Mouse (Mus musculus) brain, adult 2 months (tissue): ENCODE measurements around the gene St6galnac3.
A peak's percentile ranks its signal among the peaks of the same experiment; 100 is the strongest.

Experiments
- DNase-seq: peaks from one replicate; pipeline ENCODE4 v3.0.0; 2011; ENCODE audit warnings: low read depth, low spot score

St6galnac3 gene

GRCm38 (mm10) chr3:153287564-153287963 is 437.4 kb downstream of the St6galnac3 start:
- DNase-seq, result no peak

- DNase-seq, result no peak
Observed at GRCm38 (mm10) chr3:153287081-153287480, 437.9 kb downstream of the St6galnac3 start.

DNA sequence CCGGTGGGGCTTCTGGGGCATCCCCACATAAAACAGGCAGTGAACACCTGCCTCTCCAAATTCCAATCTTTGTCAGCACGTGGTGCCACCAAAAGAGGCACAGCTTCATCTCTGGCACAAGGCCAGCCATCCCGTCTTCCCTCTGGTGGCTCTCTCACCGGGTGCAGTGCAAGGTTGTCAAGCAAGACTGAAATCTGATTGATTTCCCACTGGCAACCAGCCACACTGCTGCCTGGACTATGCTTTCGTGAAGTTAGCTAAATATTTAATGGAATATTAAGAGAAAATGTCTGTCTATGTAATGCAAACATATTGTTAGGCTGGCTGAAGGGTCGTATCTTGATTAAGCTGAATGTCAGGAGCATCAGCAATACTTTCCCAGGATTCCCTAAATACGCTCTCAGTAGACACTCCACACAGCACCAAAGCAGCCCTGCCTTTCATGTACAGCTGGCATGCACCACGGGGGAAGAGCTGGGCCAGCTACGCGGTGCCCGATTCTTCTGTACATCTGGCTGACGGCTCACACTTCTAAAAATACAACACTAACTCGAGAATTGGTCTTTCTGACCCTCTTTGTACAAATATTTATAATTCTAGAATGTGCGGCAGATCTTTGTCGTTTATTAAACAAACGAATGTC is 442.7 kb downstream of the St6galnac3 start:
- peak; percentile 51 for DNase-seq

- no peak for DNase-seq
Observed at GRCm38 (mm10) chr3:153278249-153278648, 446.7 kb downstream of the St6galnac3 start.

DNA sequence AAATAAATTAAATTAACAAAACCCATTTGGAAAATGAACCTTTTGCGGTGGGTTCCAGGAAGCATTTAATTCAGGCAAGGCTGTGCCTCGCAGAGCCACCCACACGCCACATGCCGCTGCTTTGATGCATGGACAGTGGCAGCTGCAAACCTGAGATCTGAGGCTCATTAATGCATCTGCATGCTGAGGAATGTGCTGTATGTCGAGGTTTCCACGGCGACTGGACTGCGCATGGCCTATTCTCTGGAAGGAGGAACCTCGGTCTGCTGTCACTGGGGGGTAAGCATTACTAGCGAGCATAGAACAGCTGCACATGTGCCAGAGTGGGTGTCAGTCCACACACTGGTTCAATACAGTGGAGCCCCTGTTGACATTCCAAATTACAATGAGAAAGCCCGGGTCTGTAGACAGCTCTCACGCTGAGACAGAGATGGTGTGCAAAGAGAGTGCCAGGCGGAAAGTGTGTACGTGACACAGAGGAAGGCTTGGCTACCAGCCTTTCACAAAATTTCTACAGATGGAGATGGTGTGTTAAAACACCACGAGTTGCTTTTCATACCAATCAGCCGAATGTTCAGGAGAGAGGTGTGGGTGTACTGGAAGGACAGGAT is 447.5 kb downstream of the St6galnac3 start:
- DNase-seq, result peak; percentile 79

- DNase-seq, result no peak
Observed at GRCm38 (mm10) chr3:153276830-153277388, 448.1 kb downstream of the St6galnac3 start.

DNA sequence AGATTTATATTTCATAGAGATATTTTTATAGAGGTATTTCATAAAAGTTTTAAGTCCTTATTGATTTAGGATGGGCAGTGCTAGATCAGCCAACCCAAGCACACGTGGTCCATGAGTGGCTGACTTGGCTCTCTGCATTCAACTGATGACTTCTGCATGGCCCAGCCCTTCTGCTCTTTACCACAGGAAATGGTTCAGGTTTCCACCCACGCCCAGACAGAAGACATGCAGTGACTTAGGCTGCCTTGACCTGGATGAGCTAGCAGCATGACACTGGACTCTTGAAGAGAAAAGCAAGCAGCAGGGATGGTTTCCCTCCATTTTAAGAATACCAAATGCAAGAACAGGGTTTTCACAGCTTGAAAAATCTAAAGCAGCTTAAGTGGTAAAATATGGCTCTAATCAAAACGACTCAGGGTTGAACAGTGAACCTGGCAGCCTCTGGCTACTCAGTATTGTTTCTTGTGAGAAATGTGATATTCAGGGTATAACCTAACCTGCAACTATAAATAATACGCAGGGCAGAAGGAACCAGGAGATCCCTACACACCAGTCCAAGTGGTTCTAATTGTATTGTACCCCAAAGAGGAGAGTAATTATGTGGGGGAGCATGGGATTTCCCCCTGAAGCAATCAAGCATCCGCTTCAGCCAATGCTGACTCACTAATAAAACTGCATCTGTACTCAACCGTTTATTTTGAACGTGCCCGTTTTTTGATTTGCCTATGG is 448.7 kb downstream of the St6galnac3 start:
- DNase-seq, result no peak

DNA sequence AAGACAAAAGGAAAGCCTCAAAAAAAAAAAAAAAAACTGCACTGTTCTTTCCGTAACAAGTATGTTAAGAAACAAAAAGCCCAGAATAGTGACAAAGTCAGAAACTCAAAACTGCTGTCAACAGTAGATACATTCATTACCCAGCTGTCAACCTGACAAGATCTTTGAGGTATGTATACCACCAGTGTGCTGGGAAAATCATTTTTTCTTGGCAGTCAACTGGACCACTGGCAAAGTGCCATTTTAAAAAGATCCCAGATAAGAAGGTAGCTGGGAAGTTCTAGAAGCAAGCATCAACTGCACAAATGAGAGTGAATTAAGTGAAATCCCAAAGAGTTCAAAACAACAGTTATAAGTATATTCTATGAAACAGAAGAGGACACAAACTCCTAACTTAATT is 452.7 kb downstream of the St6galnac3 start:
- no peak for DNase-seq

DNA sequence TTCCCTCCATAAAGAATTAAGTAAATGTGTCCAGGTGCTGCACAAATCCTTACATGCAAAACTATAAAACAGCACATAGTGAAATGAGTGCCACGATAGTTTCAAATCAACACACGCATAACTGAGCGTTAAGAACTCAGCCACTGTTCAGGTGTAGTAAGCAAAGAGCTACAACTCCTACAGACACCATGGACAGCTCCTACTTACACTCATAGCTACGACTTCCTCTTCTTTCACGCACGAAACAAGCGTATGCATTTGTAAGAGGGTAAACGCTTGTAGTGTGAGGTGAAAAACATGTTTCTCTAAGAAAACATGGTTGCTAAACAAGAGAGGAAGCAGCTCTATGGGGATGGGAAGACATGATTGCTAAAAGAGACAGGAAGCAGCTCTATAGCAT is 457.6 kb downstream of the St6galnac3 start:
- no peak for DNase-seq

GRCm38 (mm10) chr3:153261985-153262384 is 463.0 kb downstream of the St6galnac3 start:
- peak; percentile 42 for DNase-seq

- DNase-seq, result peak; percentile 51
Observed at GRCm38 (mm10) chr3:153260225-153260933, 464.6 kb downstream of the St6galnac3 start.

DNA sequence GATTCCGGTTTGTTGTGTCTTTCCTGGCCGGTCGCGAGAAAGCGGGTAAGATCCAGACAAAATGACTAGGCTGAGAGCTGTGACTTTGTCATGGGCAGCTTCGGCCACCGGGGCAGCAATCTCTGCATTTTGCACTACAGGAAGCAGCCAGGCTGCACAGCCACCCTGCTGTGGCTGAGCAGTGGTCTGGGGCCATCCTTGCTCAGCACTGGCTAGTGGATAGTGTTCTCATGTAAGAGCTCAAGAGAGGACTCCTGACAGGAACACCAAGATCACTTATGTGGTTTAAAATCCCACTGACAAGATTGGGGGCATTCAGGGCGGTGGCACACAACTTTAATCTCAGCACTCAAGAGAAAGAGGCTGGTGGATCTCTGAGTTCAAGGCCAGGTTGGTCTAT is 469.1 kb downstream of the St6galnac3 start:
- DNase-seq, result no peak

DNA sequence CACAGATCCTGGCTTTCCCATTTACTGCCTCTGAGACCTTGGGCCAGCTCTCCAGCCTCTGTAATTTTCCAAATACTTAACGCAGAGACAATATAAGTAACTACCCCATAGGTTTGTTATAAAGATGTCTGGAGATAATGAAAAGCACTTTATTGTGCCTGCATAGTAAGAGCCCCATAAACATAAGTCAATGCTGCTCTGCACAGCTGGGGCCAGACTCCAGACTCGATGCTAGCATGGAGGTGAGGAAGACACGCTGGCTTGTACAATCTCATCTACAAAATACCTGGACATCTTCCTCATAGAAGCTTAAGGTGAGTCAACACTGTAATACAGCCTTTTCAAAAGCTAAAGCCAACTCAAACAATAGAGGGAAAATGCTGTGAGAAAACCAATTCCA is 473.3 kb downstream of the St6galnac3 start:
- no peak for DNase-seq

DNA sequence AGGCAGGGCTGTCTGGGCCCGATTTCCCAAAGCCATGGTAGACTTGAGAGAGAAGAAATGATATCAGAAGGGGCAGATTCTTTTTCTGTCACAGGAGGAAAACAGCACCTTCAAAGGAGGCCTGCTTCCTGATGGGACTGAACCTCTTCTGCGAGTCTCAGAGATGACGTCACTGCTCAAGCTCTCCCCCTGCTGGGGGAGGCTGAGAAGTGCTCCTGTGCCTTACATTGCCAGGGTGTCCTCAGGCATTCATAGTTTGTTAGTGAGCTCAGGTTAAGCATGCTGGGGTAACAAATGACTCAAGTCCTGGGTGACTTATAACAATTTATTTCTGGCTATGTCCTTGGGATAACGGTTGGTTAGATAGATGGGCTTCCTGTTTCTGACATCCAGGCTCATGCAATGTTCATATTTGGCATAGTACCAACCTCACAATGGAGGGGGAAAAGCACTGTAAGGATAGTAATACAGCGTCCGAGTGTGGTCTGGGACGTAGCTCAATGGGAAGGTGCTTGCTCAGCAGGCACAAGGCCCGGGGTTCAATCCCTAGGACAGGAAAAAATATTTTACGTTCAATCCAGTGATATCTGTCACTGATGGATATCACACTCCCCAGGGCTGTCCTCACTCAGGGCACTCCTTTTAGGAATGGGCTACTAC is 474.2 kb downstream of the St6galnac3 start:
- DNase-seq, result peak; percentile 87

GRCm38 (mm10) chr3:153248866-153249265 is 476.1 kb downstream of the St6galnac3 start:
- DNase-seq, result no peak

- no peak for DNase-seq
Observed at GRCm38 (mm10) chr3:153248029-153248428, 476.9 kb downstream of the St6galnac3 start.

DNA sequence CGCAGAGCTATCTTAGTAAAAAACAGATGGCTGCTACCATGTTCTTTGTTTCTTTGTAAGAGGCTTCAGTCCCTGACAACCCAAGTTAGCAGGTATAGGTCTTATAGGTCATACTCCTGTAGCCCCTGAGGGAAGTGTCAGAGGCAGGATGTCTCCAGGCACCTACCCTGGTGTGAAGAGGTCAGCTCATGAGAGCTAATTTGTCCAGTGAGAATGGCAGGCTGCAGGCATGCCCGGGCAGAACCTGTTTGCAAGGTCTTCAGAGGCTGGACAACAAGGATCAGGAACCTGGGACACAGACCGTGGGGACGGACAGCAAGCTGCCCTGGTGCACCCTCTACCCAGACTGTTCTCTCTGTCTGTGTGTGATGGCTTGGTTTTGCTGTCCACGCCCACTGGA is 482.4 kb downstream of the St6galnac3 start:
- no peak for DNase-seq

- DNase-seq, result peak; percentile 53
Observed at GRCm38 (mm10) chr3:153241134-153241533, 483.8 kb downstream of the St6galnac3 start.

DNA sequence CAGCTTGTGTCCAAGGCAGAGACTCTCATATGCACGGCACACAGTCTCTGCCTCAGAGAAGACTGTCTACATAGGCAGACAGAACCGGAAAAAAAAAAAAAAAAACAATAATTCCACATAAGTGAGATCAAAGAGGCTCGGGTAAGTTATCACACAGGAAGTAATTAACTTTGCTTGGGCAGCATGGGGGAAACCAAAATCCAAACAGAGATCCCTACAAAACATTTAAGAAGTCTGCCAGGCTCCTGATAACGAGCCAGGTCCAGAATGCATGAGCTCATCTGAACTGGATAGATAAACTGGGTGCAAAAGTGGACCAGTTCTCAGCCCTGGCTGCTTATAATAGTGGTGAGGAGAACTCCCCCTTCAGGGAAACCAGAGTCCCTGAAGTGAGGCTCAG is 484.6 kb downstream of the St6galnac3 start:
- DNase-seq, result no peak

- DNase-seq, result peak; percentile 96
Observed at GRCm38 (mm10) chr3:153238381-153238780, 486.6 kb downstream of the St6galnac3 start.

- peak; percentile 59 for DNase-seq
Observed at GRCm38 (mm10) chr3:153236262-153236661, 488.7 kb downstream of the St6galnac3 start.
